Mouse (Mus musculus) hindbrain, embryonic 12.5 days (tissue): ENCODE measurements around the gene Ptprk. TPM values are rescaled to one million over a fixed set of nuclear protein-coding genes. Genes with fewer than 3 reads are reported as not detected.

Experiments
- ATAC-seq: fragments of 200-750 bp; cut with Nextera tagmentation; 2 replicates; pipeline ENCODE4 v1.8.0; 2017; ENCODE audit warnings: moderate TSS enrichment; ENCODE audit not compliant: low FRiP score
- H3K27ac ChIP-seq: fragments of 300-500 bp; sonication (generic); 2 replicates; pipeline ENCODE4 v1.5.1; 2016; ENCODE audit warnings: mild to moderate bottlenecking
- H3K27me3 ChIP-seq: fragments of 300-500 bp; sonication (generic); 2 replicates; pipeline ENCODE4 v1.6.1; 2016; ENCODE audit warnings: mild to moderate bottlenecking
- H3K36me3 ChIP-seq: fragments of 300-500 bp; sonication (generic); 2 replicates; pipeline ENCODE4 v1.6.1; 2016; ENCODE audit warnings: mild to moderate bottlenecking
- H3K4me1 ChIP-seq: fragments of 300-500 bp; sonication (generic); 2 replicates; pipeline ENCODE4 v1.6.1; 2016
- H3K4me2 ChIP-seq: fragments of 300-500 bp; sonication (generic); replicated peaks from 2 replicates; pipeline ENCODE4 v1.6.1; 2016; ENCODE audit warnings: mild to moderate bottlenecking
- H3K4me3 ChIP-seq: fragments of 300-500 bp; sonication (generic); 2 replicates; pipeline ENCODE4 v1.5.1; 2016; ENCODE audit warnings: mild to moderate bottlenecking
- H3K9ac ChIP-seq: fragments of 300-500 bp; sonication (generic); 2 replicates; pipeline ENCODE4 v1.6.1; 2016; ENCODE audit warnings: mild to moderate bottlenecking, moderate library complexity
- H3K9me3 ChIP-seq: fragments of 300-500 bp; sonication (generic); replicated peaks from 2 replicates; pipeline ENCODE4 v1.6.1; 2016; ENCODE audit warnings: mild to moderate bottlenecking
- WGBS: fragments of 180-500 bp; shearing (Covaris S2); methylation state at CpG from one replicate; pipeline ENCODE4 v1.1.7; 2016; 5-methylcytosine and 5-hydroxymethylcytosine counted together
- polyA plus RNA-seq: library from polyadenylated mRNA; unstranded; fragments of >200 nt; fragmentation: Nextera tagmentation; extraction: Ambion mirVana; gene quantifications from 2 replicates; pipeline ENCODE4 v1.2.1, GENCODE M21; 2016

The Ptprk gene
- polyA plus RNA-seq, 1 experiment from 2014 or later: 31.9 TPM

- H3K4me1 ChIP-seq: no peaks in the 10 kb centered on the region
- H3K27ac ChIP-seq: no peak overlapping the region
- no peaks in the 10 kb centered on the region for H3K27me3 ChIP-seq
- no peak overlapping the region for H3K4me3 ChIP-seq
- no peaks in the 10 kb centered on the region for H3K36me3 ChIP-seq
- WGBS: 69% methylated on average over 8 of the region's 8 CpGs
- H3K4me2 ChIP-seq: no peak overlapping the region
- peak; percentile 46; the same call in 1 of the 2 replicates for ATAC-seq
- H3K9me3 ChIP-seq: no peaks in the 10 kb centered on the region
- no peak overlapping the region for H3K9ac ChIP-seq
Measured at GRCm38 (mm10) chr10:28345196-28345681, 270.6 kb downstream of the Ptprk start.

DNA sequence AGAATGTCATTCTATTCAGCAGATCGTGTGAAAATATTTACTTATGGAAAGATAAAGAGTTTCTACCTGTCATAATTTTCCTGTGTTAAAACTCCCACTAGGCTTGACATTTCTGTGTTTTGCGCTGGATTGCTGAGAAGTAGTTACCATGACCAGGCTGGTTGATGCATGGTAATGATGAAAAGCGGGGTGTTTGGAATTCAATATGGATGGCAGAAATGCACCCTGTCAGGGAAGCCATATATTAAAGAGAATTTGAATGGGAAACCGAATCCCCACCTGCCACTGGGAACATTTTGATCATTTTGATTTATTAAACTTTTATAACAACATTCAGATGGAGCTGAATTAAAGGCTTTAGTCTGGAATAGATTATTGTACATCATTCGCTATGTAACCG, 290.7 kb downstream of the Ptprk start:
- no peaks in the 10 kb centered on the region for H3K27me3 ChIP-seq
- H3K27ac ChIP-seq: no peak overlapping the region
- H3K36me3 ChIP-seq: no peaks in the 10 kb centered on the region
- no peak overlapping the region for H3K9ac ChIP-seq
- H3K4me3 ChIP-seq: no peak overlapping the region
- WGBS: 78% methylated on average over 6 of the region's 6 CpGs
- ATAC-seq: no peak
- no peak overlapping the region for H3K4me2 ChIP-seq
- H3K9me3 ChIP-seq: no peaks in the 10 kb centered on the region
- H3K4me1 ChIP-seq: no peaks in the 10 kb centered on the region

DNA sequence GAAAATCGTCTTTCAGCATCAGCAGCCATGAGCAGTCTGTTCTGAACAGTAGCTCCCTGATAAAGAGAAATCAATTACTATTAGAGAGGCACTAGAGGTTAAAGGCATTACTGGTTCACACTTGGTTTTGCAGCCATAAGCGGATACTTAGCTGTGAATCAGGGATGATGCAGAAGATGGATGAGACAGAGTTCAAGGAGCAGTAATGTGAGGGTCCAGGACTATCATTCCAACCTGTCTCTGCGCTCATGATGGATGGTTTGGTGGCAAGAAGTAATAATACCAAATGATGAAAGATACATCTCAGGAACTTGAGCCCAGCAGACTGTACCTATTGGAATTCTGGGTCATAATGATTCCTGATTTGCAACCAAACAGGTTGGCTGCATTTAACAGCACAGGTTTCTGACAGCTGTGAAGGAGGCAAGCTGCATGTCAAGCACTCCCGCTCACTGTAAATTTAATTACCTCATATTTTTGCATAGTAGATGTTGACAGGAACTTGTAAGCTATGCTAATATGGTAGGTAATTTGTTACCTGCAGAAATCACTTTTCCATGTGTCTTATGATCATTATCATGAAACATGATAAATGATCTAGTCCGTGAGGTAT, 291.6 kb downstream of the Ptprk start:
- Histone ChIP-seq H3K4me3 (no peak overlapping the region), H3K9me3 (no peaks in the 10 kb centered on the region), H3K9ac (no peak overlapping the region), H3K4me1 (no peaks in the 10 kb centered on the region), H3K36me3 (no peaks in the 10 kb centered on the region), H3K4me2 (no peak overlapping the region), H3K27ac (no peak overlapping the region), H3K27me3 (no peaks in the 10 kb centered on the region)
- 72% methylated on average over 5 of the region's 5 CpGs for WGBS
- ATAC-seq: peak; percentile 83

DNA sequence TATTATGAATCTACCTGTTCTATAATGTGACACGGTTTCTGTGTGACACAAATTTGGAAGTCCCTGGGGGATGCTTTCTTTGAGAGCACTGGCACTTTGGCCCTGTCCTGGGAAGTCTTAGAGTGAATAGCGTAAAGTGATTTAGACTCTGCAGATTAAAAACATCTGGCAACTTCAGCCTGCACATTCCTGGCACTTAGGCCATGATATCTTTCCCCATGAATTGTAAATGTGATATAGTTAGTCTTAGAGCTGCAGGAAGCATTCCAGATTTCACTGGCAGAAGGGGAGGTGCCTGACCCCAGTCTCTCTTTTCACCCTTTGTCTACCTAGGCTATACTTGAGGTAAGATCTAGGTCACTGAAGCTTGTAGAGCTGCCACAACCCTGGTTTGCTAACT, 295.2 kb downstream of the Ptprk start:
- WGBS: 69% methylated on average over 2 of the region's 2 CpGs
- no peak overlapping the region for H3K4me2 ChIP-seq
- H3K36me3 ChIP-seq: no peaks in the 10 kb centered on the region
- ATAC-seq: no peak
- H3K27ac ChIP-seq: no peak overlapping the region
- H3K9me3 ChIP-seq: no peaks in the 10 kb centered on the region
- H3K27me3 ChIP-seq: no peaks in the 10 kb centered on the region
- no peak overlapping the region for H3K9ac ChIP-seq
- no peaks in the 10 kb centered on the region for H3K4me1 ChIP-seq
- no peak overlapping the region for H3K4me3 ChIP-seq

DNA sequence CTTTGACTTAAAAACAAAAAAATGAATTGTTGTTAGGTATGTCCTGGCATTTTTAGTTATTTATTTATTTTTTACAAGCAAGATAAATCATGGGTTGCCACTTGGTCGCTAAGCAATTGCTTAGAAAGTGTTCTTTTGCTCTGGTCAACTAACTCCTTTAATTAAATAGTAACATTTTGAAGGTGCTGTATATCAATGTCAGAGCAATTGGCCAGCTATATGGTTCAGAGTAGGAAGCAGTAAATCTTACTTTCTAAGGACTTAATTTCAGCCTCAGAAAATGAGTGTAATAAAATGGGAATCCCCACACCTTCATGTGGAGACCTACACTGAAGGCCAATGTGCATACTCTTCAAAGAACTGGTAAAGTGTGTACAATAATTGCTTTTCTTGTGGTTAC, 300.3 kb downstream of the Ptprk start:
- H3K9me3 ChIP-seq: no peaks in the 10 kb centered on the region
- WGBS: 88% methylated on average over 1 of the region's 1 CpGs
- H3K4me2 ChIP-seq: no peak overlapping the region
- no peaks in the 10 kb centered on the region for H3K4me1 ChIP-seq
- ATAC-seq: no peak
- H3K27ac ChIP-seq: no peak overlapping the region
- no peak overlapping the region for H3K4me3 ChIP-seq
- H3K36me3 ChIP-seq: no peaks in the 10 kb centered on the region
- H3K9ac ChIP-seq: no peak overlapping the region
- no peaks in the 10 kb centered on the region for H3K27me3 ChIP-seq

- no peak for ATAC-seq
- Histone ChIP-seq H3K36me3 (no peaks in the 10 kb centered on the region), H3K4me3 (no peak overlapping the region), H3K4me2 (no peak overlapping the region), H3K27me3 (no peaks in the 10 kb centered on the region), H3K27ac (no peak overlapping the region), H3K9ac (no peak overlapping the region), H3K4me1 (no peaks in the 10 kb centered on the region), H3K9me3 (no peaks in the 10 kb centered on the region)
- WGBS: 82% methylated on average over 7 of the region's 7 CpGs
Measured at GRCm38 (mm10) chr10:28379752-28380488, 305.3 kb downstream of the Ptprk start.

DNA sequence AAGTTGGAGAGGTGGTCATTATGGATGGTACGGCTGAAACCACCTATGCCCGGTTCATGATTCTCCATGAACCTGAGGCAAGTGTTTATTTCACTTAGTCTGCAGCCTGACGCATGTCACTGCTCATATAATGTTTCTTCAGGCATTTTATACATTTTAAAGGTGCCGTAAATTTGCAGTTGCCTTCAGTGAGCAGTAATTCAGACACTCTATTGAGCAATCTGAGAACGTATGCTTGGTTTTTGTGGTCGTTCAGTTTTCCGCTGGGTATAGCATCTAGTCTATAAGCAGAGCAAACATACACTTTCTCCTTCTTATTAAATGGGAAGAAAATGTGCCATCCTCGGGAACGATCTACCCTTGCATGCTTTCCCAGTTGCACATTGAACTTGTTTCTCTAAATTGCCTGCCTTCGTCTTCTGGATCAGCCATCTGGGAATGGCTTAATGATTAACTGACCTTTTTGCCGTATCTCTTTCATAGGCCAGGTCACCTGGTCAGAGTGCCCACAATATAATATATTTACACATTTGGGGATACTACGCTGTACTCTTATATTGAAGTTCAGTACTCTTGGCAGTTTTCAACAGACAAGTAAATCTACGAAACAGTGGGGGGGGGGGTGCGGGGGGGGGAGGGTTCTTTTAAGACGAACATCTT, 313.1 kb downstream of the Ptprk start:
- WGBS: 85% methylated on average over 15 of the region's 15 CpGs
- no peak overlapping the region for H3K4me2 ChIP-seq
- H3K27ac ChIP-seq: no peak overlapping the region
- H3K27me3 ChIP-seq: no peaks in the 10 kb centered on the region
- H3K36me3 ChIP-seq: no peaks in the 10 kb centered on the region
- H3K9ac ChIP-seq: no peak overlapping the region
- no peaks in the 10 kb centered on the region for H3K9me3 ChIP-seq
- H3K4me3 ChIP-seq: no peak overlapping the region
- no peak for ATAC-seq
- no peaks in the 10 kb centered on the region for H3K4me1 ChIP-seq

DNA sequence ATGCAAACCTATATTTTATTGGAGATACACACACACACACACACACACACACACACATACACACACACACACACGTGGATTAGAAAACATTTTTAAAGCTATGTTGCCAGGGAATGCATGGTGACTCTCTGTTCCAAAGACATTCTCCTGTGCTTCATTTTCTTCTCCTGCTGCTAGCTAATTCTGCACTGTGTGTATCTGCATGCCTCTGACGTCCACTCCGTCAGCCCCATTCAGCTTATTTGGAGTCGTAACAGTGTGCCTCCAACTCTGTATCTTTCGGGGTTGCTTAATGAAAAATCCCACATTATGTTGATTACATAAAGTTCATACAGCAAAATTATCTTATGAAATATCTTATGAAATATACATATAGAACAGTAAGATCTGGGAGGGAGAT, 316.5 kb downstream of the Ptprk start:
- Histone ChIP-seq H3K9me3 (no peaks in the 10 kb centered on the region), H3K9ac (no peak overlapping the region), H3K4me3 (no peak overlapping the region), H3K36me3 (no peaks in the 10 kb centered on the region), H3K27me3 (no peaks in the 10 kb centered on the region), H3K4me1 (no peaks in the 10 kb centered on the region), H3K4me2 (no peak overlapping the region), H3K27ac (no peak overlapping the region)
- WGBS: 90% methylated on average over 5 of the region's 5 CpGs
- no peak for ATAC-seq

GRCm38 (mm10) chr10:28395610-28396519, 321.2 kb downstream of the Ptprk start:
- WGBS: 84% methylated on average over 2 of the region's 2 CpGs

DNA sequence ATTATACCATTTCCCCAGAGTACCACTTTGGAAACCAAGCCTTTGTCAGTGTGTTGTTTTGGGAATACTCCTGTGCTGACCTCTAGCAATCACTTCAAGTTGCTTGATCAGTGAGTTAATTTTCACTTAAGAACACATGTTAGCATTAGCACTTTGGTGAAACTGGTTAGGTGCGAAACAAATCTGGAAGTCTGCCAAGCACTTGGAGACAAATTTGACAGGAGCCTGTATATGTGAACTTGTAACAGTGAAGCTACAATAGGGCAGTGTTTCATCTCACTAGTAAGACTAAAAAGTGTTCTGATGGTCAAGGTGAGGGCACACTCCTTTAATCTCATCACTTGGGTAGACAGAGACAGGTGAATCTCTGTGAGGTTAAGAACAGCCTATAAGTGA, 321.9 kb downstream of the Ptprk start:
- Histone ChIP-seq H3K27ac (no peak overlapping the region), H3K4me2 (no peak overlapping the region), H3K36me3 (no peaks in the 10 kb centered on the region), H3K4me3 (no peak overlapping the region), H3K9ac (no peak overlapping the region), H3K27me3 (no peaks in the 10 kb centered on the region), H3K9me3 (no peaks in the 10 kb centered on the region), H3K4me1 (no peaks in the 10 kb centered on the region)
- no peak for ATAC-seq
- WGBS: 78% methylated on average over 1 of the region's 1 CpGs

More at GRCm38 (mm10) chr10:28395610-28396519, 321.2 kb downstream of the Ptprk start:
- H3K9me3 ChIP-seq: no peaks in the 10 kb centered on the region
- H3K4me2 ChIP-seq: no peak overlapping the region
- no peaks in the 10 kb centered on the region for H3K27me3 ChIP-seq
- H3K9ac ChIP-seq: no peak overlapping the region
- H3K4me3 ChIP-seq: no peak overlapping the region
- ATAC-seq: no peak
- no peaks in the 10 kb centered on the region for H3K4me1 ChIP-seq
- no peaks in the 10 kb centered on the region for H3K36me3 ChIP-seq
- no peak overlapping the region for H3K27ac ChIP-seq

GRCm38 (mm10) chr10:28401796-28402195, 327.2 kb downstream of the Ptprk start:
- Histone ChIP-seq H3K4me3 (no peak overlapping the region), H3K9ac (no peak overlapping the region), H3K4me1 (no peaks in the 10 kb centered on the region), H3K4me2 (no peak overlapping the region), H3K27ac (no peak overlapping the region), H3K9me3 (no peaks in the 10 kb centered on the region), H3K27me3 (no peaks in the 10 kb centered on the region), H3K36me3 (no peaks in the 10 kb centered on the region)
- ATAC-seq: no peak

- Histone ChIP-seq H3K9ac (no peak overlapping the region), H3K4me2 (no peak overlapping the region), H3K27me3 (no peaks in the 10 kb centered on the region), H3K9me3 (no peaks in the 10 kb centered on the region), H3K27ac (no peak overlapping the region), H3K4me1 (no peaks in the 10 kb centered on the region), H3K4me3 (no peak overlapping the region), H3K36me3 (no peaks in the 10 kb centered on the region)
- WGBS: 87% methylated on average over 2 of the region's 2 CpGs
- ATAC-seq: no peak
Measured at GRCm38 (mm10) chr10:28408980-28409379, 334.4 kb downstream of the Ptprk start.
